Mouse (Mus musculus): ENCODE data around the gene Ciapin1. TPM values are rescaled to one million over a fixed set of nuclear protein-coding genes. Genes with fewer than 3 reads are reported as not detected.

Ciapin1 gene
- total RNA-seq (2021), result 107 and 122 TPM in 2 replicates
- long read RNA-seq, experiment 1, full-length matches to known transcripts, result 232 of 341 reads
- long read RNA-seq, experiment 1, partial matches to known transcripts, result 78 of 341 reads
- long read RNA-seq, experiment 1, other reads (novel, unspliced or antisense), result 31 of 341 reads
- long read RNA-seq, experiment 2, full-length matches to known transcripts, result 182 of 257 reads
- long read RNA-seq, experiment 2, partial matches to known transcripts, result 54 of 257 reads
- long read RNA-seq, experiment 2, other reads (novel, unspliced or antisense), result 21 of 257 reads

DNA sequence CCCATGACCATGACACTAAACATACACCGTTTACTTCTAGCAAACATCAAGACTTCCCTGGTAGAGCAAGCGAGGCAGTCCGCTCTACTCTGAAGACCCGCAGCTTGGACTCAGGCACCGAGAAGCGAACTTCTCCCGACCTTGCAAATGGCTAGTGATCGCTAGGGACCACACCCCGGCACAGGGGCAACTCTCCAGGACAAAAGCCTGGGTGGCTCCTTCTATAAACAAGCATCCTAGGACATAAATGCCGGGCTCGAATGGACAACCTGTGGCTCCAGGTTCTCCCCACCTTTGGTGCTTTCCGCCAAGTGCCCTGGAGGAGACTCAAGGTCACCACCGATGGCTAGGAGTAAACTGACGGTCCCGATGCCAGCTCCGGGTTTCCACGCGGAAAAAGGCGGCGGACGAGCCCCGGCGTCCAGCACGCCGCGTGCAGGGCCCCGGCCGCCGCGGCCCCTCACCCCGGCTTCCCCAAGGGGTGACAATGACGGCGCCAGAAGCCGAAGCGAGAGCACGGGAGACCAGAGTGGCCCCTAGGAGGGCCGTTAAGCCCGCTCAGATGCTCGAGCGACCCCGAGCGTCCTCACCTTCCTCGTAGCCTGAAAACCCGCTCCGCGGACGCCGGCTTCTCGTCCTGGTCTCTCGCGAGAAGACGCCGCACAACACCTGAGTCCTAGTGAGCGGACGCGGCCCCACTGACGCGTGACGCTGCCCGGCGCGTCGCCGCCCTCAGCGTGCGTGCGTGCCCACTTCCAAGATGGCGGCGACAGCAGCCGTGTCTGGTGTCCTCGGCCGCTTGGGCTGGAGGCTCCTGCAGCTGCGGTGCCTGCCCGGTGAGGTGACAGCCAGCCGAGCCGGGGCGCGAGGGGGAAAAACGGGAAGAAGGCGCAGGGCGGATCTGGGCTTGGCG, at the start of gene Ciapin1, which contains the start of gene Coq9:
Gene Ciapin1, minus strand, starts transcription at position 697 of the 913 bp plus-strand sequence.
Gene Coq9, plus strand, starts transcription at position 660 of the 913 bp plus-strand sequence.
- peak; percentile 96 for DNase-seq

DNA sequence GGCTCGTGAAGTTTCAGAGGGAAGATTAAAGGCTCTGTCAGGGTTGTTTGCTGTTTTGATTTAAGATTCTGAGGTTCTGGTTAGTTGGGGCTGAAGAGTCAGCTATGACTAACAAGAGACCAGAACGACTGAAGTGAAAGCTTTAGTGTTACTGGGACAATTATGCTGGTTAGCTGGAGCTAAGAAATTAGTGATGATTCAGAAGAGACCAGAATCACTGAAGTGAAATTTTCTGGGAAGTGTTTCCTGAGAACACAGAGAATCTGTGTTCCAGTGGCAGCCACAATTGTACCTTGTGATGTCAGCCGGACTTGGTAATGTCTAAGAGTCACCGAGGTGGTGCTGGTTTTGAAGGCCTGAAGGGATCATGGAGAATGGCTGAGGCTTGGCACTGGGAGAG, 42.6 kb upstream of the Ciapin1 start:
- no peak for DNase-seq

DNA sequence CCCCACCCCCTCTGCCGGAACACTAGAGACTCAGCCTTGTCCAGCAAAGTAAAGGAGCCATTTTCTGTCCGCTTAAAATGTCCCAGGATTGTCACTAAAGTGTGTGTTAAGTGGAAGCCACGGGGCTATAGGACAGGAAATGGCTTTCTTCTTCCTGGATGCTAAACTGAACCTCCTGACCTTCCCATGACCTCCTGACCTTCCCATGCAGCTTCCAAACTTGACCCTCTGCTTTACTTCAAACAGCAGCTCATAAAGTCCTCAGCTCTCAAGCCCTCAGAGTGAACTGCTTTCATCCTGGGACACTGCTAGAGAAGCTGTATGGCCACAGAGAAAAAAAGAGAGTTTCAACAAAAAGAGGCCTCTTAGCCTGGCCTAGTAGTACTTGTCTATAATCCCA, 38.7 kb upstream of the Ciapin1 start:
- no peak for DNase-seq

DNA sequence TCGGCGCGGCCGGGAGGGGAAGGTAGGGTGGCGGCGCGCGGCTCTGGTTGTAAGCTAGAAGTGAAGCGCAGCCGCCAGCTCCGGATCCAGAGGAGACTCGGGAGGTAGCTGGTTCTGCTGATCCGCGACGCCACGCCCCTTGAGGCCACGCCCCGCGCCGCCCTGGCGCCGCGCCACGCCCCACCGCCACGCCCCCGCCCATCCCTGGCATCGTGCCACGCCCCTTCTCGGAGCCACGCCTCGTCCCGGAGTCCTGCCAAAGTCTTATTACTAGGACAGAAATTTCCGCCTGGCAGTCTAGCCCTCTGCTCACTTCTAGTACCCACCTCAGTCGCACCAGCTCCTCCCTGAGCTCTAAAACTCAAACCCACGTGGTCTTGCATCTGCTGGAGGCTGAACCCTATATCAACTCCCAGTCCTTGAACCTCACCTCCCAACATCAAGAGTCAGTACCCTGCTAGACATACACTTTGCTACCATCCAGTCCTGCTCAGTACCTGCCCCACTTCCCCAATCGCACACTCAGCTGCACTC, 38.1 kb upstream of the Ciapin1 start, which contains the start of gene Dok4:
Gene Dok4, minus strand, starts transcription at position 134 of the 534 bp plus-strand sequence.
- DNase-seq, result peak; percentile 97

DNA sequence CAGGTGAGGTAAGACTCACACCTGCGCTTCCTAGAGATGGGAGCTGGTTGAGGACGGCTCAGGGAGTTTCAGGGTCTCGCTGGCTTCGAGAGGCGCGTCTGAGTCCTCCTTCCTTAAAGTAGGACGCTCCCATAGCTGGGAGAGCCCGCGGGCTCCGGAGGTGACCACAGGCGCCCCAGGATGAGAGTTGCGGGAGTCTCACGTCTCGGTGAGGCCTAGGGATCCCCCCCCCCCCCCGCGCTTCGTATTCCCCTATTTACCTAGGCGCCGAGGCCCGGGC, 37.7 kb upstream of the Ciapin1 start:
- DNase-seq, result no peak

DNA sequence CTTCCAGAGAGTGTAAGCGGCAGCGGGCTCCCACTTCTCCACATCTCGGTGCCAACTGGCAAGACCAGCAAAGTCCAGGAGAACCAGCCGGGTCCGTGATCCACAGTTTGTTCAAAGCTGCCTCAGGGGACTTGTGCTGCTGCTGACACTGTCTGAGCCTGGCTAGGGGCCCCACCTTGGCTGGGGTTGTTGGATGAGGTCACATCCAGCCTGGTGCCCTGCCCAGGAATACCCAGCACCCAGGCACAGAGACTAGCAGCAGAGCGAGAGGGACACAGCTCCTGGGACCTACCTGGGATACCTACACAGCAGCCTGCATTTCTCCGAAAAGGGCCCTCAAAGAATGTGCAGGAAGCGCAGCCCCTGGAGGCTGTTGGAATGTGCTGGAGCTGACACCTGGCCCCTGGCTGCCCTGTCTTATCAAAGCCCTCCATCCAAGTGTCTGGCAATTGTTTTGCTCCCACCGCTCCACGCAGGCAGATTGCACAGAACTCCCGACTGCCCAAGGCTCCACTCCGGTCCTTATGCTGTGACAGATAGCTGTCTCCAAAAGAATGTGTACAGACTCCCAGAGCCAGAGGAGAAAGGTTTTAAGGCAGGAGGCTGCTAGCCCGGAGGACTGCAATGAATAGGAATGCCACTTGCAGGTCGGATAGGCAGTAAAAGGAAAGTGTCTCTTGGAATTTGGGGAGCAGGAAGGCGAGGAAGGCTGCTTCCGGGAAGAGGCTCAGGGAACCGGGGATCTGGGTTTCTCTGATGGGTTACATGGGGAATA, 37.1 kb upstream of the Ciapin1 start:
- peak; percentile 37 for DNase-seq

DNA sequence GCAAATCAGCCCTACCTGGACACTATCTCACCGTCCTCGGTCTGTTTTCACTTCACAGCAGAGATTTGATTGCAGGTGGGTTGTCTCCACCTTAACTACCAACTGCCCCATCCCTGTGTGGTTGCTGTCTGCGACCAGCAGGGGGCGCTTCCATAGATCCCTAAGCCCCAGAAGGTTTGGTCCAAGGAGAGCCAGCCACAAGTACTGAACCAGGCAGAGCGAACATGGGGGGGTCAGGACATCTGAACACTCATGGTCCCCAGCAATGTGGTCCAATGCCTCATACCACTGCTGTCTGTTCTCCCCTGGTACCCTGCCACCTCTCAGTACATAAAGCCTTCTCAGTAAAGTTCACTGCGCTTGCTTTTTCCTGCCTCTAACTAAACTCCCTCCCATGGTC, 36.2 kb upstream of the Ciapin1 start:
- peak; percentile 85 for DNase-seq

DNA sequence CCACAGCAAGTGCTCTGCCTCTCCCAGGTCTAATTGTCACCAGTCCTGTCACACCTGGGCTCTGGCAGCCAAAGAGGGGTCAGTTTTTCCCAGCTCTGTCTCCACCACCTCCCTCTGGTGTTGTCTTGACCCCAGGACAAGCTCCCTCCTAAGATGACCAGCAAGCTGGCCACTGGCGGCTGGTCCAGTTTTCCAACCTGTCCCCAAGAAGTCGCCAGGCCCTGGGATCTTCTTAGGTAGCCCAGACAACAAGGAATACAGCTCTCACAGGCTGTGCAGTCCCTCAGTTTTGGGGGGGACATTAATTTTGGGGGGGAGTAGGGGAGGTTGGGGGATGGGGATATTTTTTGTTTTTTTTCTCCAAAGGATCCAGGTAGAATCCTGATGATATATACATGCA, 34.4 kb upstream of the Ciapin1 start:
- DNase-seq, result no peak

DNA sequence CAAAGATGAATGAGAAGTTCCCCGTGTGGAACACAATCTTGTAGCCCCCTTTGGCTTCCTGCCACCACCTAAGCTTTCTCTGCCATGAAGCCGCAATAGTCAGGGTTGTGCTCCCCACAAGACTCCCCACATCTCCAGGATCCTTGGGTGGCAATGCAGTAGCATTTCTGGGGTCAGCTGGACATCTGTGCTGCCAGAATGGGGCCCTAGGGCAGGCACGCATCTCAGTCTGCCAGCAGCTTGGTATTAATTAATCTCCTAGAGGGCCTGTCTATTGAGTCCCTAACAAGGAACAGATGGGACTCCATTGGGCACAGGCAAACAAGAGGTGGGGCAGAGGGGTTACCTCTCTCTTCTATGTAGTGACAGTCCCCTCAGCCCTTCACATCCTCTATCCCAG, 34.0 kb upstream of the Ciapin1 start:
- DNase-seq, result no peak

DNA sequence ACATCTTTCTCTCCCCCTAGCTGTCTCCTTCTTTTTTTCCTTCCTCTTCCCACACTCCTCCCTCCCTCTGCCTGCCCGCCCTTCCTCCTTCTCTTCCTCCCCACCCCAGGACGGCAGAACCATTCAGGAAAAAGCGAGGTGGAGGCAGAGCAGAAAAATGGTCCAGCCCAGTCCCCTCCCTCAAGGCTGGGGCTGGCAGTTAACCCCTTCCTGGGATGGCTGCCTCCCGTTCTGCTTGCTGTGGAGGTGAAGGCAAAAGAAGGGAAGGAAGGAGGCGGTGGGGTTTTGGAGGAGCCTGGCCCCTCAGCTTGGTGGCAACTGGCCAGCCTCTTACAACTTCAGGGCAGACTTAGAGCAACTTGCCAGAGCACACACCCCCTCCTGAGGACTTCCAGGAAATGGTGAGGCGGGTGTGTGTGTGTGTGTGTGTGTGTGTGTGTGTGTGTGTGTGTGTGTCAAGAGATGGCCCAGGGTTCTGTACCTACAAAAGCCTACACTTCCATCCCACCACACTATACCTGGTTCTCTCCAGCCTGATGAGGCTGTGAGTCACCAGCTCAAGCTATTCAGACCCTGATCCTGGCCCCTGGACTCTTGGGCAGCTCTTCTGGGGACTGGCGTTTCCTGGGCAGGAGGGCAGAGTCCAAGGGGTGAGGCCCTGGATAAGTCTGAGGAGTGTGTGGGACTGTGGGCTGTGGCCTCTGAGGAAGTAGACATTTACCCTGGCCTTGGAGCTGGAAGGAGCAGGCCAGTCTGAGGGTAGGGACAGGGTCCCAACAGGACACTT, 33.1 kb upstream of the Ciapin1 start:
- DNase-seq, result peak; percentile 73

DNA sequence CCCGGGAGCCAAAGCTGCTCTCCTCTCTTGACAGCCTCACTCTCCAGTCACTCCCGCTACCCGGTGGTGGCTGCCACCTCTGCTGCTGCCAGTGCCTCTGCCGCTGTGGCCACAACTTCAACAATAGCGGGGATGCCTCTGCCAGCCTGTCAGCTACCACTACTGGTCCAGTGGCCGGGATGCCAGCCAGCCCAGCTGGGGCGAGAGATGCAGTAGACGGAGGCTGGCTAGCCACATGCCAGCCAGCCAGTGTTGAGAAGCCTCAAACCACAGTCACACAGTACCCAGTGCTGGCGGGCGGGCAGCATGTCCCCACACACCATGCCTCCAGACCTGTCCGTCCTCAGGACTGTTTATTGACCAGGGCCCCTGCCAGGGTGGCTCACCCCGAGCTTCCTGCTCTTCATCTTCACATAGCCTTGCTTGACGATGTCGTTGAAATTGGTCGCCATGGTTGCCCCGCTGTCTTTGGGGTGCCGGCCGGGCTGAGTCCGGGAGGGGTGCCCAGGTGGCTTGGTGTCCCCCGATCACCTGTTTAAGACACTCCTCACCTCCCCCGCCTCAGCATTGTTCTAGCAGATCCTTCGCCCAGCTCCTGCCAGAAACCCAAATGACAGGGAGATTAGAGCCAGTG, 32.4 kb upstream of the Ciapin1 start:
- peak; percentile 40 for DNase-seq

DNA sequence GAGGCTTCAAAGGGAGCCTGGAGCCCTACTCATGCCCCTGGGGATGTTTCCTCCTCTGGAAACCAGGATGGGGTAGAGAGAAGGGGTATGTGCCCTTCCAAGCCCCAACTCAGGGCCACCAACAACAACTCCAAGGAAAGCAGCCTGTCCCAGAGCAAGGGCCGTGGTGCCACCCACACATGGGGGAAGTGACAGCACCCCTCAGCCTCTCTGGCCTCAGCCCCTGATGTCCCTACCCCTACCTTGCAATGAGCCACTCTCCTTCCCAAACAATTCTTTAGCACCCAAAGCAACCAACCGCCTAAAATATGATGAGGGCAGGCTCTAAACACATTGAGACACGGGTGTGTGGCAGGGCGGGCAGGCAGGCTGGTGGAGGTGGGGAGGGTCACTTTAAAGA, 31.8 kb upstream of the Ciapin1 start:
- DNase-seq, result no peak

DNA sequence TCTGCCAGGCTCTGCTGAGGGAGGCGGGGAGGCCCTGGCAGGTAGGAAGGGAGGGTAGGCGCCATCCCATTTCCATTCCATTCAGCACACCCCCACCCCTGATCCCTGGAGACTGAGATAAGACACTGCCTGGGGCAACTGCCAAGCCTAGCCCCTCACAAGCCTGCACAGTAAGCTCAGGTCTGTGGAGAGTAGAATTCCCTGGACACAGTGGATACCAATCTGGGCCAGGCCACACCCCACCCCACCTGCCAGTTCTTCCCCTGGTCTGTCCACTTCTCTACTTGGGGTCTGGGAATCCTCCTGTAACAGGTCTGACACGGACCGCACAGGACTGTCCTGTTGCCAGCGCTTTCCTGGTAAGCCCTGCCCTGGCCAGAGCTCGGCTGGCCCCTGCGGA, 31.0 kb upstream of the Ciapin1 start:
- no peak for DNase-seq

DNA sequence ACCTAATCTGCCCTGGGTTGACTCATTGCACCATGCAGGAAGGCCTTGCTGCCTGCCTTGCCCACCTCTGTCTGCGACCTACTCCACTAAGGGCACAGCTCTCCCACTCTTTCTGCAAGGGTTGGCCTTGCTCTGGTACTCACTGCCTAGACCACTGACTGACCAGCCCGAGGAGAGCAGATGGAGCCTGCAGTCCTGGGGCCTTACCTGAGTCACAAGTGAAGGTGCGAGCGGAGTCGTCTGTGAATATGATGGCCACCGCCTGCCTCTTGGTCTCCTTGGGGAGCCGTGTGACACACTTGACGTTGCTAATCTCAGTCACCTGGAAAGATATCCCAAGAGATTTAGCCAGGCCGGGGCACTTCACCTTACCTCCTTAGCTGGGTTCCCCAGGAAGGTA, 28.8 kb upstream of the Ciapin1 start:
- no peak for DNase-seq

DNA sequence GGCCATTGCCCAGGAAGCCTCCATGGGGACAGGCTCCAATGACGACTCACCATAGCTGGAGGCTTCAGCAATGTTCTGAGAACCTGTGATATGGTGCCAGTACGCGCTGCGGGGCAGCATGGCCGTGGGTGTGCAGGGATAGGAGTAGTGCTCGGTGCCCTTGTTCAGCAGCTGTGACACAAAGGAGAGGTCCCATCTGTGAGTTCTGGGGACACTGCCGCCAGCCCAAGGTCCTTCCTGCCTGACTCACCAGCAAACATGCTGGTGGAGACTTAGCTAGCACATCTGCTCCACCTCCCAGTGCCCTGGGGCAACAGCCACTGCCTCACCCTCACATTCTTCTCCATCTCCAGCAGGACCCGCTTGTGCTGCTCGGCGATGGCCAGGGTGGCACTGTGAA, 27.1 kb upstream of the Ciapin1 start:
- peak; percentile 80 for DNase-seq

DNA sequence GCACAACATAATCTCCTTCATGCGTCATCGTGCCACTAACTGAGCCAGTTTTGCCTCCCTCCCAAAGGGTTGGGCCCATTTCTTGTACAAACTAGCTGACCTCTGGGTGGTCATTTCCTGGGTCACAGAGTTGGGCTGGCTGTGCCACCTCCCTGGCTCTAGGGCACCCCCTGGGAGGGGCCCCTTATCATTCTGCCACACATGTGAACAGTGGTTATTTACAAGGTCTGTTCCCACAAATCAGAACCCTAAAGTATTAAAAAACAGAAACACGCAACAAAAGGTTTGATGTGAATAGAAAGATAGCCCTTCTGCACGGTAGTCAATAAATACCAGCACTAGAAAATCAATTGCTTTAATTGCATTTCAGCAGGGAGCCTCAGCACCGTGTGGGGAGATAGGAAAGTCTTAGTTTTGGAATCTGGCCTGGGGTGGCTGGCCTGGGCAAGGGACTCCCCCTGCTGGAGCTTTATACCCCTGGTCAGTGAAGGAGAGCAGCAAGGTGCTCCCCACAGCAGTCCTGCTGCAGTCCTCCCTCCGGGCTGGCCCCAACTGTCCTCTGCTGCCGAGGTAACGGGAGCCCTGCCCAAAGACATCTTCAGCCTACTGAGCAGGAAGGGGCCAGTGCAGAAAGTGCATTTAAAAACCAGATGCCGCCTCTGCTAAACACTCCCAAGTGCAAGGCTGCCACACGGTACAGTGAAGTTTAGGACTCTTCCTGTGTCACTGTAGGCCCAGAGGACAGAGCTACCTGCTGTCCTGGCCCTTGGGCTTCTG, 25.9 kb upstream of the Ciapin1 start:
- peak; percentile 42 for DNase-seq

DNA sequence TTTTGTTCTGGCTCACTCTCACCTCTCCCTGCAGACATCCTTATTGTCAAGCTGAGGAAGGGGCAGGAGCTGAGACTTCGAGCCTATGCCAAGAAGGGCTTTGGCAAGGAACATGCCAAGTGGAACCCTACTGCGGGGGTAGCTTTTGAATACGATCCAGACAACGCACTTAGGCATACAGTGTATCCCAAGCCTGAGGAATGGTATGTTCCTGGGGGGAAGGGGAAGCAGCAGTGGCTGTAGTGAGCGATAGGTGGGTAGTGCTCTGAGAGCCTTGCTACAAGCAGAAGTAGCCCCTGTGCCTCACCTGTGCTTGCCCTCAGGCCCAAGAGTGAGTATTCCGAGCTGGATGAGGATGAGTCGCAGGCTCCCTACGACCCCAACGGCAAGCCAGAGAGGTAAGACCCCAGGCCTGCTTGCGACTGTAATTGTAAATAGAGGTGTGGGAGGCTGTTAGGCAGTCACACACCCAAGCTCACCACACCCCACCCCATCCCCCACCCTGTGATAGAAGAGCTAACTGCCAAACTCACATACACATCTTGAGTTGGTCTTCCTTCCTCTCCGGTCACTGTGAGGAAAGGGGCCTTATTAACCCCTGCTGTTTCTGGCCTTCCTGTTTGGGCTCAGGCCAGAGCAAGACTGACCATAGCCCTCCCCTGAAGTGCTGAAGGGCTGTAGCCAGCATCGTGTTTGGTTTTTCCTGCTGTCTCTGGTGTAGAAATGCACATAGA, 24.5 kb upstream of the Ciapin1 start:
- no peak for DNase-seq

DNA sequence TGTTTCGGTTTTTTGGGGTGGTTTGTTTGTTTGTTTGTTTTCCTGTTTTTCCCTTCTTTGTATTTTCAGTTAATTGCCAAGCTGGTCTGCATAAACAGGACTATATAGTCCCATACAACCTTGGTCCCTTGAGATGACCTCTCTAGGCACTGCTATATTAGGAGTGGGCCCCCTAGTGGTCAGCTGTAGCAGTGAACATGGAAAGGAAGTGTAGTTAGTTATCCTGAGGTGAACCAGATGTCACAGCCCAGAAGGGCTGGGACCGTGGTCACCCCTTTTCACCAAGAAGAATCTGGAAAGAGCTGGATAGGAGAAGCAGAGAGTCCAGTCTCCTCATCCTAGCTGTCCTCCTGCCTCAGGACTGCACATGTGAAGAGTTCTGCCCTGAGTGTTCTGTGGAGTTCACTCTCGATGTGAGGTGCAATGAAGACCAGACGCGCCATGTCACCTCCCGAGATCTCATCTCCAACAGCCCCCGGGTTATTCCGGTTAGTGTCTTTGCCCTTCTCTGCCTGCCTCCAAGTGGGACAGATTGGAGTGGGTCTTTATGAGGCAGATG, 23.3 kb upstream of the Ciapin1 start:
- DNase-seq, result peak; percentile 86

Data from adrenal gland, postnatal 14 days (tissue).